Mouse (Mus musculus) C2C12 (cell line): Measurements from ENCODE around the gene Csf2rb.

ENCODE experiments used
- CTCF ChIP-seq: IDR thresholded peaks from one replicate; pipeline ENCODE4 v1.5.1; 2011; ENCODE audit not compliant: control insufficient read depth, insufficient read depth, insufficient read length
- MAX ChIP-seq: IDR thresholded peaks from one replicate; pipeline ENCODE4 v1.6.1; 2011; ENCODE audit warnings: mild to moderate bottlenecking, control low read depth
- MYOD1 ChIP-seq: IDR thresholded peaks from one replicate; pipeline ENCODE4 v1.6.1; 2011; ENCODE audit warnings: low read depth; ENCODE audit not compliant: control insufficient read depth, insufficient read length
- USF1 ChIP-seq: IDR thresholded peaks from one replicate; pipeline ENCODE4 v1.6.1; 2011; ENCODE audit warnings: low read depth, mild to moderate bottlenecking, control low read depth, moderate library complexity

GRCm38 (mm10) chr15:78395478-78395962 is 70.0 kb downstream of the Csf2rb start, which contains the start of gene Tex33:
- TF ChIP-seq CTCF (no peak), USF1 (no peak), MAX (no peak), MYOD1 (no peak)
